Mouse (Mus musculus): ENCODE results near the gene Ppbp. TPM values are rescaled to one million over a fixed set of nuclear protein-coding genes. Genes with fewer than 3 reads are reported as not detected.

The Ppbp gene
- polyA plus RNA-seq, 1 experiment, result not detected

DNA sequence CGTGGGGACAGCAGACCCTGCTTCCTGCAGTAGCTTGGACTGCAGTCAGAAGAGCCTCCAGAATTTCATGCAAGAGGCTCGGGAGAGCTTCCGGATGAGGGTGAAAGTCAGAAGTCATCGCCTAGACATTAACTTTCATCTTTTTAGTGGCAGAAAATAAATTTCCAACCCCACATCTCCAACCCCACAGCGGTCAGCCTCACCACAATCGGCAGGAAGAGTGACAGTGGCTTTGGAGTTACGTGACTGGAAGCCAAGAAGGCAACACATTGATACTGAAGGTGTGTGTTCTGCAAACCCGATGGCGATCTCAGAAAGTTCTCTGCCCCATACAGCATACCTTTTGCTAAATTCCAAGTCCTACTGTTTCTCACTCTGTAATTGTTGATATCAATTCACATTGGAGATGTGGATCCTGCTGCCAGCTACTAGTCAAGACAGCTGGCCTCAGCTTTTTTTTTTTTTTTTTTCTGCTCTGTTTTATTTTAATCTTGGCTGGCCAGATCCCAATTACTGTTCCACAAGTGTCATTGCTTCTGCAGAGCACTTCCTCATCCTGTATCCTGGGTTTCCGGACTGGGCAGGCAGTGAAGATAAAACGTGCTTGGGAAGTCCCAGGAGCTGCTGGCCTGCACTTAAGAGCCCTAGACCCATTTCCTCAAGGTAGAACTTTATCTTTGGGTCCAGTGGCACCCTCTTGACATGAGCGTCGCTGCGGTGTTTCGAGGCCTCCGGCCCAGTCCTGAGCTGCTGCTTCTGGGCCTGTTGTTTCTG is 3.7 kb downstream of the Ppbp start, which contains the start of gene Pf4:
Gene Pf4, plus strand, starts transcription at position 556 of the 774 bp plus-strand sequence.
- TF ChIP-seq GATA1 (IDR thresholded peaks at IDR 0.05; ENCODE audit: low read length), result no peak

DNA sequence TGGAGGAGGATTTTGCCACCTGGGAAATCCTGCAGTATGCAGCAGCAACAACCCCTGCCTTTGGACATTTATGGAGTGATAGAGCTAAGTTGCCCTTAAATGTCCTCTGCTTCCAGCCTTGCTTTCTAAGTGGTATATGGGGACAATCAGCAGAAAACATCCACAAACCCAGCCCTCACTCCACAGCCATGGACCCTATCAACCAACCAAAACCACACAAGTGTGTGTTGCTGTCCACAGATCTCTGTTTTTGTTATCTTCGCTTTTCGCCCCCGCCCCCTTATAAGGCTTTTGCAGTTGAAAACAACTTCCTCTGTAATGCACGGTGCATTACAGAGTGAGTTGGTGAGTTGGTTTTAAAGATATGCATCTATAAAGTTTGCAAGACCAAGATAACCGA is 7.2 kb downstream of the Ppbp start:
- peak; percentile 85 for TF ChIP-seq GATA1 (IDR thresholded peaks at IDR 0.05; ENCODE audit: low read length)

DNA sequence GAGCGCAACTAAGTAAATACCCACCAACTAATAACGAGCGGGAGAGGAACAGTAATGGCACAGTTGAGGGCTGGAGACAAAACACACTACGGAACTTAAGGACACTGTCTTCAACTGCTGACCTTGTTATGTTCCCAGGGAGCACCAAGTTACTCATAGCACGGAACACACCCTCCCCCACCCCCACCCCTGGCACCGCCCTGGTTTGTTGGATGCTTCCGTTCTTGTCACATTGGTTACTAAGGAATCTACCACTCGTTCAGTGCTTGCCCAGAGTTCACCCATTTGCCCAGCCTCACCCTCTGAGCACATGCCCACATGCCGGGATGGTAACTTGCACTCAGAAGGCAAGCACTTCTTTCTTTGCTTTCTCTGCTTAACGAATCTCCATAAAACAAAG is 9.3 kb downstream of the Ppbp start:
- no peak for TF ChIP-seq GATA1 (IDR thresholded peaks at IDR 0.05; ENCODE audit: low read length)

DNA sequence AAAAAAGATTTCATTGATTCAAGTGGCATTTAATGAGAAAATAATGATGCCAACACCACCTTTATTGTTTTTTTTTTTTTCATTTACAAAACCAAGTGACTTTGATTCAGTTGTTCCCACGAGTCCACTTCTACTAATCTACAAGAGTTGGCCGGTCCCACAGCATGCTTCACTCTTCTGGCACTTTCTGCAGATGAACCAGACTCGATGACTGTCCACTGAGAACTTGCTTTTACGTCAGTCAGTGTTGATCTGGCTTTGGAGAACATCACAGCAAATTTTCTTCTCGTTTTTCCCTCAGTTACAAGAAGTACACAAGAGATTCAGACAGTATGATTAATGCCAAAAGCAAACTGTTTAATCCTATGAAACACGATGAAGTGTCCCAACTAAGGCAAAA is 10.5 kb downstream of the Ppbp start:
- no peak for TF ChIP-seq GATA1 (IDR thresholded peaks at IDR 0.05; ENCODE audit: low read length)

DNA sequence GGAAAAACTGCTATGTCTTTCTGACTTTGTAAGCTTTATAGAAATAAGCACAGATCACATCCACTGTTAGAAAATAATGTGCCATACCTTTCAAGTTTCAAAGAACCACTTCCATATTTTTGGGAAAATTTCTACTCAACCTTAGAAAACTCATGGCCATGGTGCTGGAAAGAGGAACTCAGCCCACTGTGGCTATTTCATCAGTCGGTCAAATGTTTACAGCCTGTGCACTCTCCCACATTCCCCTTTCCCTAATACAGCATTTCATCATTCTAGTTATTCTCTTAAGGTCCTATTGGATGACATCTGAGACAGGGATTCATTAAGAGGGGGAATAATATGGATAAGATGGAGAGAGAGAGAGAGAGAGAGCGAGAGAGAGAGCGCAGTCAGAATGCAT is 15.4 kb downstream of the Ppbp start:
- TF ChIP-seq GATA1 (IDR thresholded peaks at IDR 0.05; ENCODE audit: low read length), result no peak

DNA sequence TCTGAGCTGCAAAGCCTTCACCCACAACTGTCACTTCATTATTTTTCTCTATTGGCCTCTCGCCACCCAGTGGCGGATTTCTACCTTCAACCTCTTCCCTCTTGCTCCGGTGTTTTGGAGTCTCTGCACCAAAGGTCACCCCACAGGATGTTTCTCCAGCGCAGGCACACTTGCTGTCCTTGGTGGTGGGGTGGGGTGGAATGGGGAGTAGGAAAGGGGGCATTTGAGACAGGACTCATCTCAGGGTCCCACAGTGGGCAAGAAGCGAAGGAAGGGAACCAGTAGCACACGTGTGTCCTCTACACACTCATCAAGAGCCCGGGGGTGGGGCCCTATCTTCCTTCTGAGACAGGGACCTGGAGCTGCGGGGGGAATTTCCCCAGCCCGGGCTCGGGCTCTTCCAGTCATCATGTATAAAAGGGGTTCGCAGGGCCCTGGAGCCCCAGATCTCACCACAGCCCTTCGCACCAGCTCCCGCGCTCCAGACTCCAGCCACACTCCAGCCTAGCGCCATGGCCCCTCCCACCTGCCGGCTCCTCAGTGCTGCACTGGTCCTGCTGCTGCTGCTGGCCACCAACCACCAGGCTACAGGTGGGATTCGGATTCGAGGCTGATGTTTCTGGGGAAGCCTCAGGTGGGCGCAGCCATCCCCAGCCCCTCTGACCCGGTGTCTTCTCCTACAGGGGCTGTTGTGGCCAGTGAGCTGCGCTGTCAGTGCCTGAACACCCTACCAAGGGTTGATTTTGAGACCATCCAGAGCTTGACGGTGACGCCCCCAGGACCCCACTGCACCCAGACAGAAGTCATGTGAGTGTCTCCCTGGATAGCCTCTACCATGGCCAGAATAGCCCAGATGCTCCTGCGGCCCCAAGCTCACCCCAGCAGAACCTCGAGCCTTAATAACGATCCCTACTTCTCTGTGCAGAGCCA is 17.6 kb downstream of the Ppbp start, which contains the start of gene Cxcl3:
Gene Cxcl3, plus strand, starts transcription at position 445 of the 930 bp plus-strand sequence.
- TF ChIP-seq GATA1 (IDR thresholded peaks at IDR 0.05; ENCODE audit: low read length), result no peak

DNA sequence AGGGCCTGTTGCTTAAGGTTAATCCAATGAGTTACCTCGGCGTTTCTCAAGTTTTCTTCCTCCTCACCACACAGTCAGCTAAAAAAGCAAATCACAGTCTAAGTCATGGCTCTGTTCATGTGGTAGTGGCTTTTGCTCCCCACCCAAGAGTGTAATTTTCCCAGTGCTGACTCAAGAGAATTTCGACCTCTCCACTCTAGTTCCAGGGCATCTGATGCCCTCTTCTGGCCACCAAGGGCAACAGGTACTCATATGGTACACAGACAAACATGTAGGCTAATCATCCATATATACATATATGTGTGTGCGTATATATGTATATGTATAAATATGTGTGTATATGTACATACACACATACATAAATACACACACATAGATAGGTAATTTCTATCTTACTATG is 19.8 kb downstream of the Ppbp start:
- no peak for TF ChIP-seq GATA1 (IDR thresholded peaks at IDR 0.05; ENCODE audit: low read length)

DNA sequence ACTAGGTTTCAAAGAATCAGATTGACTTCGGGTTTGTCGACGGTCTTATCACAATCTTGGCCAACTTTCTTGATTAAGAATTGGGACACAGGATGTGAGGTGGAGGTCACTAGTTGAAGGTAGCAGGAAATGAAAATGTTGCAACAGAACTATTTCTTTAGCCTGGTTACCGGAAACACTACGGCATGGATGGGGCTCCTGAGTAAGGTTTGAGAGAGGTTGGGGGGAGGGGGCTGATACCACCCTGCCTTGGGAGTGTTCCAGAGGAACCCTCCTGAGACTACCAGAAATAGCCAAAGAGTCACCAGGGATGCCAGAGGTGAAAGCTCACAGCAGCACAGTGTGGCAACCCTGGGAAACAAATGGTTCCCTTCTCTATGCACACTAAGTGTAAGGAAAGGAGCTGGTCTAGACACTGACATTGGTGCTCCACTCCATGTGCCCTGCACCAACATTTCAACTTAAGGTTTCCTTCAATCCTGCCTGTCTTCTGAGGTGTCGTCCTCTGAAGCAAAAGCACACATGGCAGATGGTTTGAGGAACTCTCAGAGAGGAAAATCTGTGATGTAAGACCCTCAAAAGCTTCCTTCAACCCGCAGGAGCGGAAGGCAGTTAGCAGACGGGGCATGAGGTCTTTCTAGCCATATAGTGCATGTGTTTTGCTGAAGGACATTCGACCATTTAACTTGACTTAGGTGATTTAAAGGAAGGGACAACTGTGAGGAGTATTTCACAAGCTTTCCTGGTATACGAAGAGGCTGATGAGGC is 21.2 kb downstream of the Ppbp start:
- no peak for TF ChIP-seq GATA1 (IDR thresholded peaks at IDR 0.05; ENCODE audit: low read length)

DNA sequence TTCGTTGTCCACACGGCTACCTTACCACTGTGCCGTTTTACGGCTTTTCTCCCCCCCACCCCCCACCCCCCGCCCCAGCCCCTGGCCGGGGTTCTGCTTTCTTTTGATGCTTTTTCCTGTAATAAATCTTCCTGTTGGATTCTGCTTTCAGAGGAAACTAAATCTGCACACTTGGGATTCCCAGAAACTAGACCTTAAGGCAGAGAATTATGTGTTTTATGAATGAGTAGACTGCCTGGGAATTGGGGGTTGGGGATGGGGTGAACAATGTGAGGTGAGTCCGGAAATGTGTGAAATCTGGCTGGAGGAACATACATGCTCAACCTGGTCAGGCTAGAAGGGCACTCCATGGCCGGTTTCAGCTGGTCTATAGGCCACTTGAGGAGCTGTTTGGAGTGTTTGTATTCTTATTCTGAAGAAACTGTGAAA is 21.8 kb downstream of the Ppbp start:
- no peak for TF ChIP-seq GATA1 (IDR thresholded peaks at IDR 0.05; ENCODE audit: low read length)

DNA sequence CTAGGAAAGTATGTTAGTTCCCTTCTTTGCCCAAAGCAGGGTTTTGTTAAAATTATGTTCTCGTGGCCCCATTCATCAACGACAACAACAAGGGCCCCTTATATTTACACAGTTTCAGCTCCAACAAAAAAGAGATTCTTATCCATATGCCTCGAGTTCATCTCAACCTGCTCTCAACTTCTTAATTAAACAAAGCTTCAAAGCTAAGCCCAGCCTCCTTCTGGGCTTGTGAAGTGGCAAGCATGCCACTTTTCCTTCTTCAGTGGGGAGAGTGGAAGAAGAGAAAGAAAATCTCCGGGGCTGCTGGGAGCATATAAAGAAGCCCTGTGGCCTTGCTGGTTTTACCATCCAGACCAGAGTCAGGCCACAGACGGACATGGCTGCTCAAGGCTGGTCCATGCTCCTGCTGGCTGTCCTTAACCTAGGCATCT is 25.9 kb downstream of the Ppbp start, which contains the start of gene Cxcl15:
Gene Cxcl15, plus strand, starts transcription at position 340 of the 431 bp plus-strand sequence.
- TF ChIP-seq GATA1 (IDR thresholded peaks at IDR 0.05; ENCODE audit: low read length), result no peak

DNA sequence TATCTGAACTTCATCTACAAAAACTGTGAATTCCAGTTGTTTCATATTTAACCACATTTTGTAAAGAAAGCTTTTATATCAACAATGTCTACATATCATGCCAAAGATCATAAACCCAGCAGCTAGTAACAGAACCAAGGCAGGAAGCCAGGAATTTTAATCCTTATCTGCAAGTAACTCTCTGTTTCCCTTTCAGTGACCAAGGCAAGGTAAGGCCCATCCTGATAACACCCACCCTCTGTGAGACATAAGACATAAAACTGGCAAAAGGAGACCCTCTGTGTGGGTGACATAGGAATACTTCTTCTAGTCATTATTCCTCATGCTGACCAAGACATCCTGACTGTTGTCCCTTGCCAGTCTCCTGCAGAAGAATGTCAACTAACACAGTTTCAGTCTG is 36.3 kb downstream of the Ppbp start:
- TF ChIP-seq GATA1 (IDR thresholded peaks at IDR 0.05; ENCODE audit: low read length), result no peak

DNA sequence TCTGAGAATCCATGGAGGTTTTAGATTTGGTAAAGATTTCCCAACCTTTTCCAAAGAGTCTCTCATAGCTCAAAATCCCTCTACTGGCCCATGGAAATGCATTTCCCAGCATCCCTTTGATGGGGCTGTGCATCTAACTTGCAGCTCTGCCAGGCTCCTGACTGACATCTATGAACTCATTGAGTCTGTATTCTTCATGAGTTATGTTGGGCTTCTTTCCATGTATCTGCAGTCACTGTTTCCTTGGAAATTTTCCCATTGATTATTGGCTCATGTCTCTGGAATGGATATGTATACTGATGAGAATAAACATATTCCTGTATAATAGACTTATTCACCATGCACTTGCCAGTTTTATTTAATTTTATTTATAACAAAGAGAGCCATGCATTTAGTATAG is 37.7 kb downstream of the Ppbp start:
- TF ChIP-seq GATA1 (IDR thresholded peaks at IDR 0.05; ENCODE audit: low read length), result no peak

DNA sequence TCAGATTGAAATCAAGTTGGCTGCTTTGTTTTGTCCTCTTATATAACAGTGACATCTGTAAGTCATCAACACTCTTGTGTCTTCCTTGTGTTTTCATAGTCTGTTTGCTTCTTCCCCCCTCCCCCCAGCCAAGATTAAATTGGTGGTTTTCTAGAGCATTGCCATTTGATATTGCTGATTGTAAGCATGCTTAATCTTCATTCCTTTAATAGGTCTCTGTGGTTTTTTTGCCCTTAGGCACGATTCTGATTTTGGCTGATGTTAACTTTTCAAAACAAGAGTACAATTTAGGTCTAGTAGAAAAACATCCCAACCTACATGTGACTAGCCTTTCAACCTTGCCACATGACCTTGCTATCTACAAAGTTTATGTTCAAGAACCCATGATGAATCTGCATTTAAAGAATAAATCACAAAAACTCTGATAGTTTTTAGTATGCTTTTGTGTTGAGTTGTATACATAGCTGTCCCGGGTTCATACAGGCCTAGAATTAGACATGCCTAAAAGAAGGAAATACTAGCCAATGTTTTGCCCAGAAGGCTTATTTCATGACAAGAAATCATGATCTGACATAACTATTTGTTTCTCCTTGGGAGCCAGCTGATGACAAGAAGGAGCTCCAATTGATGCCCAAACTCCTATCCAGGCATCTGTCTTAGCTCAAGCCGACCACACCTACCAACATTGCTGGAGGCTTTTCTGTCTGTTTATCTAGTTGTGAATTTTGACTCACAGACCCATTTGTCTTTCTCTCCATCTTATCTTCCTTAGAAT is 39.0 kb downstream of the Ppbp start:
- TF ChIP-seq GATA1 (IDR thresholded peaks at IDR 0.05; ENCODE audit: low read length), result no peak

Other genes with a start within 250 kb of the Ppbp start
- not detected in 2 replicates for gene Afm, start 249.6 kb upstream of the Ppbp start, polyA plus RNA-seq (2012)
- gene 5830473C10Rik, start 207.4 kb upstream of the Ppbp start, polyA plus RNA-seq (2012), result 0.05 TPM in 1 of 2 replicates, not detected in the other
- gene Rassf6, start 127.9 kb upstream of the Ppbp start, polyA plus RNA-seq (2012), result not detected in 2 replicates
- not detected in 2 replicates for gene Cxcl5, start 9.2 kb upstream of the Ppbp start, polyA plus RNA-seq (2012)
- gene Pf4, start 3.9 kb downstream of the Ppbp start, polyA plus RNA-seq (2012), result 1.2 and 2.2 TPM in 2 replicates
- 0.05 TPM in 1 of 2 replicates, not detected in the other for gene Cxcl3, start 17.6 kb downstream of the Ppbp start, polyA plus RNA-seq (2012)
- gene Cxcl15, start 26.0 kb downstream of the Ppbp start, polyA plus RNA-seq (2012), result not detected in 2 replicates
- not detected in 2 replicates for gene Cxcl1, start 122.7 kb downstream of the Ppbp start, polyA plus RNA-seq (2012)
- gene Cxcl2, start 135.4 kb downstream of the Ppbp start, polyA plus RNA-seq (2012), result not detected in 2 replicates
- gene Mthfd2l, start 162.6 kb downstream of the Ppbp start, polyA plus RNA-seq (2012), result 8.5 and 12.9 TPM in 2 replicates